Mouse (Mus musculus) adrenal gland, adult 8-10 months (tissue): Measurements from ENCODE around the gene Zkscan16. TPM values are rescaled to one million over a fixed set of nuclear protein-coding genes. Genes with fewer than 3 reads are reported as not detected.

ENCODE experiments used
- DNase-seq: peaks from one replicate; pipeline ENCODE4 v3.0.0; 2022
- total RNA-seq, 4 experiments: library from RNA; stranded (reverse); gene quantifications; 2 replicates each; pipeline ENCODE4 v1.2.4; 2022

The Zkscan16 gene
- total RNA-seq, 4 experiments from 2014 or later, result 4.3 to 11.6 (median 8.5) TPM

DNA sequence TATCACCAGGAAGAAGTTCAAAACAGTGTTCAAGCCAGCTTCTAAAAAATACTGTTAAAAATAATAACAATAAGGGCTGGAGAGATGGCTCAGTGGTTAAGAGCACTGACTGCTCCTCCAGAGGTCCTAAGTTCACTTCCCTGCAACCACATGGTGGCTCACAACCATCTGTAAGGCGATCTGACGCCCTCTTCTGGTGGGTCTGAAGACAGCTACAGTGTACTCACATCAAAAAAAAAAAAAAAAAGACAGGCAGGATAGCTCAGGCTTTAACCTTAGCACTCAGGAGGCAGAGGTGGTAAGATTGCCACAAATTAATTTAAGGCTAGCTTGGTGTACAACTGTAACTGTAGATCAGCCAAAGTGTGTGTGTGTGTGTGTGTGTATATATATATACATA lies 57.2 kb downstream of the Zkscan16 start:
- no peak for DNase-seq

DNA sequence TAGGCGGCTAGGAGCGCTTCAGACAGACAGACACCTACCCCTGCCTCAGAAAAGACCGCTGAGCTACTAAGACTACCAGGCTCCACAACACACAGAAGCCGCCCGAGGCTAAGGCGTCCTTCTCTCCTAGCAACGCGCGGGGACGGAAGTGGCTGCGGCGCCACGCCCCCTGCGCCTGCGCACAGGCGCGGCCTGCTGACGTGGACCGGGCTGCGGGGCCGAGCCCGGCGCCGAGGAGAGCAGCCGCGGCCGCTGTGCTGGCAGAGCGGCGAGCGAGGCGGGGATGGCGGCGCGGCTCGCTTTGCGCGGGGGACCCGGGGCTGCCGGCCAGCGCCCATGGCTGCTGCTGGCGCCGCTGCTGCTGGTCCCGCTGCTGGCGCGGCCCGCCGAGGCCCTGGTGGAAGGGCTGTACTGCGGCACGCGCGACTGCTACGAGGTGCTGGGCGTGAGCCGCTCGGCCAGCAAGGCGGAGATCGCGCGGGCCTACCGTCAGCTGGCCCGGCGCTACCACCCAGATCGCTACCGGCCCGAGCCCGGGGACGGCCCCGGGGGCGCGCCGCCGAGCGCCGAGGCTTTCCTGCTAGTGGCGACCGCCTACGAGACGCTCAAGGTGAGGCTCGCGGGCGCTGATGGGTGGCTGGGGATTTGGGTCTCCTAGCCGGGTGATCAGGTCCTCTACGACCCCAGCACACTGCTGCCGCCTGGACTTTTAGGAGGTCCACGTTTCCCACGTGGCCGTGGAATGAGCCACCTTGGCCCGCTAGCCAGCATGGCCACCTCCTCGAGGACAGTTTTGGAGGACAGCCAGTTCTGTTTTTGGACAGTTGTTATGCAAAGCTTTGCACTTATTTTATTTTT lies 59.7 kb downstream of the Zkscan16 start, which contains the start of gene Gm20503:
Gene Gm20503, plus strand, starts transcription at position 263 of the 858 bp plus-strand sequence.
- peak; percentile 86 for DNase-seq

DNA sequence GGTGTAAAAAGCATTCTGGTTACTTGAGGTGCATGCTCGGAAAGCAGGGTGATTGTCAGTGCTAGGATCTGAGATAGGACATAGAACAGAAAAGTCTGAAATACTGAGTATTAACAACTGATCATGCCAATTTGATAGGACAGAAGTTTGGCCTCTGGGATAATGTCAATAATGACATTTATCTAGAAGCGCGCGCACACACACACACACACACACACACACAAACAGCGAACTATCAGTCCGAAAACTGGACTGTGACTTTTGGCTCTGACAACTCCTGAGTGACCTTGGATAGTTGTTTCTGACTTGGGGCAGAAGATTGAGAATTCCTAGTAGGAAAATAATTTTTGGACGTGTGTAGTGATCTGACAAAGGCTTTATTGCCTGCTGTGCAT lies 60.4 kb downstream of the Zkscan16 start:
- DNase-seq, result no peak

DNA sequence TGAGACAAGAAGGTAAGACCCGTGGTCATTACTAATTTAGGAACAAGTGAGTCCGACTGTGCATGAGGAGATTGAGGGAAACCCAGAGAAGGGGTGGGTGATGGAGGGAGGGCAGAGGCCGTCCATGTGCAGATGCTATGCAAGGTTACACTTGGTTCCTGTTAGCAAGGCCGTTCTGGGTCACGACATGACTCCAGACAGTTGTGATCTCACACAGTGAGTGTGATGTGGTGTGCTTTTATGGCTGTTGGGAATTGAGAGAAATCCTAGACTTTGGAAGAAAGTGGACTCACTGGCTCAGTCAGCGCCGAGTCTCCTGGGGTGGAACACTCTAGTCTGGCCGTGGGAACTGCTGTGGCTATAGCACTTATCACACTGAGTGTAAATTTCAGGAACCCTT lies 62.8 kb downstream of the Zkscan16 start:
- no peak for DNase-seq

DNA sequence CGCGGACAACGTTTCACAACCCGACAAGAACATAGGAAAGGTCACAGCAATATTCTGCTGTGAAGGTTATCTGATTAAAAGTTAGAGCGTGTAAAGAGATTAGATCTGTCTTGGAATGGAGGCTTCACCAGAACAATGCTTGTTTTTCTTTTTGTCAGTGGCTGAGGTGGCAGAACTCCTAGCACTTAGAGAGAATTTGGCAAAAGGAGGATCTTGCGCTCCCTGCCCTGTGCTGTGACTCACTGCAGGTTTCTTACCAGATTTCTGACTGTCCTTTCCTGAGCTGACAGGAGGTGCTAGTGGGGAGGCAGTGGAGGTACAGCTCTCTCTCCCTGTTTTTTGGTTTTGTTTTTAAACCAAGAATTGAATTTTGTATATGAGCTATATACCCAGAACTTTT lies 63.6 kb downstream of the Zkscan16 start:
- DNase-seq, result no peak

Other genes starting within 250 kb of the Zkscan16 start
- gene Olfr267, start 155.9 kb upstream of the Zkscan16 start, total RNA-seq, result under 1 TPM in 3 of 4 experiments, not detected in 1; 0.23 to 0.77 (median 0.31) TPM
- gene Ecpas, start 30.9 kb upstream of the Zkscan16 start, total RNA-seq, result 100 to 1,000 TPM; 142 to 177 (median 168) TPM
- 10 to 100 TPM; 18.0 to 54.4 (median 29.9) TPM for gene Ptgr1, start 43.5 kb downstream of the Zkscan16 start, total RNA-seq
- gene Dnajc25, start 51.4 kb downstream of the Zkscan16 start, total RNA-seq, result 10 to 100 TPM; 13.1 to 19.6 (median 15.3) TPM
- gene Gm20503, start 59.6 kb downstream of the Zkscan16 start, total RNA-seq, result 1 to 10 TPM in 3 of 4 experiments, not detected in 1; 2.7 to 8.3 (median 6.3) TPM
- 10 to 100 TPM; 22.4 to 39.2 (median 34.3) TPM for gene Gng10, start 91.5 kb downstream of the Zkscan16 start, total RNA-seq
- gene AI481877, start 195.4 kb downstream of the Zkscan16 start, total RNA-seq, result under 1 TPM in 2 of 4 experiments, not detected in 2; 0.25 to 0.27 TPM
- 10 to 100 TPM; 34.6 to 58.9 (median 48.2) TPM for gene Ugcg, start 245.6 kb downstream of the Zkscan16 start, total RNA-seq